Mouse (Mus musculus): ENCODE data around the gene Pkd1l2.

The Pkd1l2 gene

DNA sequence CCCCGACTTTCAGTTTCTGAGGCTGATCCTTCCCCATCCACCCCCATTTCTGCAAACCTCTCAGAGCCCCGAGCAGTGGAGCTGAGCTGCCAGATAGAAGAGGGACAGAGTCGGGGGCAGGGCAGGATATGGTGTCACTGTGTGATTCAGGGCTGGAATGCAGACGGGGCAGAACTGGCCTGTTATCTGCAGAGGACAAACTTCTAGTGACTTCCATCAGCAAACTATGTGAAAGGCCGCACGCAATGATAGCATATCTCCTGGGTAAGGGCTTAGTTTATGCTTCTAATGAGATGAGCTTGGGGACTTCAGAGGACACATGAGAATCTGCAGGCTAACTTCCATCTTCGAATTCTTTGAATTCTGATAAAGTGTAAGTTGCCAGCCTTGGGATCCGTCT lies 3.3 kb upstream of the Pkd1l2 start:
- no peak for DNase-seq (ENCODE audit: low spot score)

DNA sequence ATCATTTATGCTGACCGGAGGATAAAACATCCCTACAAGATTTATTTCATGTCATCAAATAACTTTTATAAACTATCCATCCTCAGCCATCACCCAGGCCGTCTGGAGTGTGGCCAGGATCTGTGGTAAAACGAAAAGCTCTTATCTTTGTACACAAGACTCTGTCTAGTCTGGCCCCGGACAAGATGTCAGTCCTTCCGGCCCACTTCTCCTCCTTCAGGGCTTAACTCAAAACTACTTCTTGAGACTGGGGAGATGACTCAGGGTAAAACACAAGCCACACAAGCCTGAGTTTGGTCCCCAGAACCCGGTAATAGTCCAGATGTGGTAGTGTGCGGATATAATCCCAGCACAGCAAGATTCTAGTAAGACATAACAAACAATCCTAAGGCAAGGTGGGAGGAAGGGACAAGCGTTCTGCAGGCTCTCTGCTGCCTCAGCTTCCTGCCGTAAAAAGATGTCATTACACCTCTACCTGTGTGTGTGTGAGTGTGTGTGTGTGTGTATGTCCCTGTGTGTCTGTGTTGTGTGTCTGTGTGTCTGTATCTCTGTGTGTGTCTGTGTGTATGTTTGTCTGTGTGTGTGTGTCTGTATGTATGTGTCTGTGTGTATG lies 804 bp upstream of the Pkd1l2 start:
- no peak for DNase-seq (ENCODE audit: low spot score)

DNA sequence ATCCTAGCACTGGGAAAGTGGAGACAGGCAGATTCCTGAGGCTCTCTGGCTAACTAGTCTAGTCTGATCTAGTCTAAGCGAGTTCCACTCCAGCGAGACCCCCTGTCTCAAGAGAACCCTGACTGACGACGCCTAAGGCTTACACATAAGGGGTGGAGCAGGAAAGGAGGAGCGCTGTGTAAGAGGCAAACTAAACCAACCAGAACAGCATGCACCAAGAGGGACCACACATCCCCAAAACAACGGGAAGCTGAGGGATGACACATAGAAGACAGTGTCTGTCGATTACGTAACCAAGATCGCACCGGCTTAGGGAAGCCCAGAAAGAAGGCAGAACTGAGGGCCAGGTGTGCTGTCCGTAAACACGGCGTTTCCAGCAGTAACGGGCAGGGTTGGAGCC lies 2.6 kb downstream of the Pkd1l2 start:
- DNase-seq (ENCODE audit: low spot score) = no peak

DNA sequence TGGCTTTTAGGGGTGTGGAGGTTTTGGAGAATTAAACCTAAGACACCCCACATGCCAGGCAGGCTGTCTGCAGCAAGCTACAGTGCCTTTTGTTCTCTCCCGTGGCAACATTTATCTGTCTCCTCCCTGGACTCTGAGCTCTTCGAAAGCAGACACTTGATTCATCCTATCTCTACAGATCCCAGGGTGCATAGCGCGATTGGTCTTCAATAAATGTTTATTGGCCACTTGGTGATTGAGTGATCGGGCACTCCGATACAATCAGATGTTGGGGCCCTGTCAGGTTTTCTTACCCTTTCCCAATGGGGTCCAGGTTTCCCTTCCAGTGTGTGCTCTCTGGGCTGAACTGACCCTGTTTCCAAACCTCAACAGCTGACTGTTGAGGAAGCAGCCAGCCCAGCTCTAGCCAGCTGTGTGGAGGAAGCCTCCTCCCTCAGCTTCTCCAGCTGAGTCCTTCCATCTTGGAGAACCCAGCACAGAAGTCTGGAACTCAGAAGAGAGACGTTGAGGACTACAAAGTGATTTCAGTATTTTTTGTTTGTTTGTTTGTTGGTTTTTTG lies 3.8 kb downstream of the Pkd1l2 start:
- DNase-seq (ENCODE audit: low spot score) = no peak

DNA sequence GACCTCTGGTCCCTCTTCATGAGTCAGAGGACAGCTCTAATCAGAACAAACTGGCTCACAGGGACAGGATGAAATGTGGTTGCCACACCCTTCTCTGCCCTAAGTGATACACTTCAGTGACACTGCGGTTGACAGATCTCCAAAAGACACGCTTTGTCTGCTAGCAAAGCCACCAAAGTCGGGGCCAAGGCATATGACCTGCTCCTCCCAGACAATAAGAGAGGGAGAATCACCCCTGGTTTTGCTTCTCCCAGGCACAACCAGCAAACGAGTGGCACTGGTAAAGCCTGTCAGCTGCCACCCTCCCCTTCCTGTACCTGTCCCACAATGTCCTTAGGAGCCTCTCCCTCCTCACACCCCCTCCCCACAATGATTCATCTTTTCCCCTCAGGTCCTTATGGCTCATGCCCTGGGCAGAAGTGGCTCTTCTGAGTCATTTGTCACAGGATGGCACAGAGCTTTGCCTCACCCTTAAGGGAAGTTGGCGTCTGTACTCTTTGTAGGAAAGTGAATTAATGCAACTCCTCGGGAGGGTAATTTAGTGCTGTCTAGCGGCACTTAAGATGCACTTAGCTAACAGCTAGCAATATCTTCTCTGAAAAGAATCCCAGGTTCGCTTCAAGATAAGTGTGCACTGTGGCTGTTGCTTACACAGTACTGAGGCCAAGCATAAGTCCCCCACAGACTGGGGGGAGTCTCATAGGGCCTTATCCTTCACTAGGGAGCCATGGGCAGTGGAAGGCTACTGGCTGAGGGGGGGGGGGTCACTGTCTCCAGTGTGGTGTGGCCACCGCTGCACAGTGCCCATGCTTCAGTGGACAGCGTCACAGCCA lies 7.7 kb downstream of the Pkd1l2 start:
- no peak for DNase-seq (ENCODE audit: low spot score)

DNA sequence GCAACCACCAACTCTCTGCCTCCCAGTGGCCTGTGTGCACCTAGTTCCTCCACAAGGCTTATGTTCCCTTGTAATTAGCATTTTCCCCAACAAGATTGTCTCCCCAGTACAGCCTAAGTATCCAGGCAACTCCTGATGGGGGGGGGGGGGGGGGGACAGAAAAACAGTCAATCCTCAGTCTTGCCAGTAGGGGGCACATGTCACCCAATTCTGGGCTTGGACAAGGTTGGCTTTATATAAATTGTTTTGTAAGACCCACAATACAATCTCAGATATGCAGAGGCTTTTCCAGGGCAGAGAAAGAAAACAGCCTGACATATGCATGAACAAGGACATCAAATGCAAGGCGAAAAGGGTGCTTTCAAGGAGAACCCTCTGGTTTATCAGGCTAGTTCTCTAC lies 12.5 kb downstream of the Pkd1l2 start:
- no peak for DNase-seq (ENCODE audit: low spot score)

DNA sequence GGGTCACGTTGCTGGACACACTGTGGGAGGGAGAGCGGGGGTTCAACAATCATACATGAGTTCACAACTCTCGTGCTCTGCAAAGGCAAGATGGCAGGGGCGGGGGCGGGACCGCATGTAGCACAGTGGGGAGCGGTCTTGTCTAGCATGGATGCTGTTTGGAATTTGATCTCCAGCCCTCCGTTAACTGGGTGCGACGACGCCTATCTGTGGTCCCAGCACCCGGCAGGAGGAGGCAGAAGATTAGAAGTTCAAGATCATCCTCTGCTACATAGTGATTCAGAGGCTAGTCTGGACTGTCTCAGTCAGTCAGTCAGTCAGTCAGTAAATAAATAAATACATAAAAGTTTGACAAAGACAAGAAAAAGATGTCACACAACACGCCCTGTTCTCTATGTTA lies 14.0 kb downstream of the Pkd1l2 start:
- DNase-seq (ENCODE audit: low spot score) = no peak

DNA sequence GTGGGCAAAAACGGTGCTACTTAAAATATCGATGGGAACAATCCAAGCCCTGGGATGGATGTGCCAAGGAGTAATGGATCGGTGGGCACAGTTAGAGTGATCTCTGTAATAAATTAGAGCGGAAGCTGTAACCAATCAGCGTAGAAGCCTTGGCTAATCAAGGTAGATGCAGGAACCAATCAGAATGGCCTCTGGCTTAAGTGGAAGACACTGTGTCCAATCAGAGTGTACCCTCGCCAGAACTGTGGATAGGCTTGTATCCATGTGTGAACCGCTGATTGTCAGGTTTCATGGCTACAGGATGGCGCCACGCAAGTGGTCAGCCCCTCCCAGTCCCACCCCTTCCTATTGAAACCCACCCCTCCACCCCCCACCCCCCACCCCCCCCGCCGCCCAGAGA lies 14.9 kb downstream of the Pkd1l2 start:
- DNase-seq (ENCODE audit: low spot score) = no peak

DNA sequence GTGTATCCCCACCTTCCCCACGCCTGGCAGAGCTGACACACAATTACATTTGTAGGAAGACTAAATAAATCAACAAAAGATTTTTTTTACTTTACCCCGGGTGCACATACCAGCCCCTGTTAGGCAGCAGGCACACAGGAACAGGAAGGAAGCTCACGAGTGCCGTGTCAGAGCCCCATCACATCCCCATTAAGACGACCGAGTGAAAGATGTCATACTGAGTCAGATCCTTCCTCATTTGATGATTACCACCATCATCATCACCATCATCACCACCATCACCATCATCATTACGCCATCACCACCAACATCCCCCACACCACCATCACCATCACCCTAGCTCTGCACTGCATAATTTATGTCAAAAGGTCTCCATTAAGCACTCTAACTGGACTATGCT lies 15.3 kb downstream of the Pkd1l2 start:
- no peak for DNase-seq (ENCODE audit: low spot score)

DNA sequence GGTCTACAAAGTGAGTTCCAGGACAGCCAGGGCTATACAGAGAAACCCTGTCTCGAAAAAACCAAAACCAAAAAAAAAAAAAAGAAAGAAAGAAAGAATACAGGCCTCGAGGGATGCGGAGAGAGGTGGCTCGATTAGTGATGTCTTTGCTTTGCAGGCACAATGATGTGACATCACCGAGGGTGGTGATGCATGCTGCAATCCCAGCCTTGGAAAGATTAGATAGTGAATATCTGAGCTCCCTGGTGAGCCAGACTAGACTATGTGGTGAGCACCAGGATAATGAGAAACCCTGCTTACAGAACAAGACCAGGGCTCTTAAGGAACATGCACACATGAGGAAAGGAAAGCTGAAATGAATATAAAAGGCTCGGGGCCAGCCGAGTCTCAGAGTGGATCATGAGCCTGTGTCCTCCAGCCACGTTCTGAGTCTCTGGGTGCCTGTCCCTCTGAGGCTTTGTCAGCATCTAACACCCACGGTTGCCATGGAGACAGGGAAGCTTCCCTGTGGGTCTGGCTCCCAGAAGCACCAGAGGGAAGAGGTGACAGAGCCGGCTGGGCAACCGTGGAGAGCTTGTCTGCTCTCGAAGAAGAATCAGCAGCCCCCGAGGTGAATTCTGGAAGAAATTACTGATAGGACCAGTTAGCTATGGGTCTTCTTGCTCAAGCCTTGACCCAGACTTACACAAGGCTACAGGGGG lies 20.9 kb downstream of the Pkd1l2 start:
- no peak for DNase-seq (ENCODE audit: low spot score)

DNA sequence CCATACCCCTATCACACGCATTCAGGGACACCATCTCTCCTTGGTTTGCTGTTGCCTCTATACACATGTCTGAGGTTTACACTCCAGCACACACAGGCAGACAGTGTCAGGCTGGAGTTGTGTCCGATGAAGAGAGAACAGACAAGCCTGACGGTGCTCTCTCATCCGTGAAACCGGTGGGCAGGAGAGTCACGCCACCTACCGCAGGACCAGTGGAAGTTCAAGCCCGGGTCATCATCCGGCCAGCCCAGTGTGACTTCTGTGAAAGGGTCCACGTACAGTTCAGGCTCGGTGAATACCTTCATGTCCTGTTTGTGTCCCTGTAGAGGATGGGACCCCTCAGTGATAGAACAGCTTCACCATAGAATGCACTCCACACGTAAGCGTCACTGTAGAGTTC lies 21.9 kb downstream of the Pkd1l2 start:
- DNase-seq (ENCODE audit: low spot score) = no peak

DNA sequence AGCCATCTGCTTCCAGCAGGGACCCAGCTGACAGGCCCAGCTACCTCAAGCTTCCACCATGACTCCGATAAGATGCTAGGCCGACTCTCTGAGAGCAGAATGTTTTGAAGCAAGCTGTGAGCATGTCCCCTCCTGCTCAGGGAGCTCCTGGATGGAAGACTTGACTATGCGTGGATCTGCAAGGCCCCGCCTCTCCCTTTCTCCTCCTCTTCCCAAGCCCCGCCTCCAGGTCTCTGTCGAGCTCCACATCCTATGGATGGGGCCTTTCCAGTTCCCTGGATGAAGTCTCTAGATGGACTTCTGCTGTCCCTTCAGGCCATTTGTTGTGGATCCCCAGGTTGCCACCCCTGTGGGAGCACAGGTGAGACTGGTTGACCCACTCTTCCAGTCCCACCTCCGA lies 23.2 kb downstream of the Pkd1l2 start:
- DNase-seq (ENCODE audit: low spot score) = no peak

DNA sequence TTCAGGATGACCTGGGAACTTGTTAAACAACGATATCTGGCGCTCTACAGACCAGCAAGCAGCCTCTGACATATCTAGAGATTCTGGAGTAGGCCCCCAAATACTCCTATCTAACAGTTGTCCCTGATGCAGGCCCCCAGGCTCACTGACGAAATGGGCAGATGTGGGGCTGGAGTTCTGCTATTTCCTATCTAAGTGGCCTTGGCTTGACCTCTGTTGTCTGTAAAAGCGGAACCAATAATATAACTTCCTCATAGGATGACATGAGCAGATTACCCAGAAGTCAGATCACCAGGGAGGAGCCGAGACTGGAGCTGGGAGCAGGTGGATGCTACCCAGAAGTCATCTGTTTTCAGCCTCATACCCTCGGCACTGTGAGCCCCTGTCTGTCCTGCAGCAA lies 27.2 kb downstream of the Pkd1l2 start:
- DNase-seq (ENCODE audit: low spot score) = no peak

DNA sequence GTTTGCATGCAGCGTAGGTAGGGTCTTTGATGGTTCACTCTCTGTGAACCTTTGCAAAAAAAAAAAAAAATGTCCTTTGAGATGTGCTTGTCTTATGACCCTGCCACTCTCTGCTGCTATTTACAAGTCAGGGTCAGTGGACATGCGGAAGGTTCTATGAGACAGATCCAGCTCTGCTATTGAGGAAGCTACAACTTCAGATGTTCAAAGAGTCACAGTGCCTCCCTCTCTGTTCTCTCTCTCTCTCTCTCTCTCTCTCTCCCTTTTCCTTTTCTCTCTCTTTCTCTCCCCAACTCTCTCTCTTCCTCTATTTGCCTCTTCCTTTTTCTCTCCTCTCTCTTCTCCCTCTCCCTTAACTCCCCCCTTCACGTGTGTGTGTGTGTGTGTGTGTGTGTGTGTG lies 28.1 kb downstream of the Pkd1l2 start:
- no peak for DNase-seq (ENCODE audit: low spot score)

DNA sequence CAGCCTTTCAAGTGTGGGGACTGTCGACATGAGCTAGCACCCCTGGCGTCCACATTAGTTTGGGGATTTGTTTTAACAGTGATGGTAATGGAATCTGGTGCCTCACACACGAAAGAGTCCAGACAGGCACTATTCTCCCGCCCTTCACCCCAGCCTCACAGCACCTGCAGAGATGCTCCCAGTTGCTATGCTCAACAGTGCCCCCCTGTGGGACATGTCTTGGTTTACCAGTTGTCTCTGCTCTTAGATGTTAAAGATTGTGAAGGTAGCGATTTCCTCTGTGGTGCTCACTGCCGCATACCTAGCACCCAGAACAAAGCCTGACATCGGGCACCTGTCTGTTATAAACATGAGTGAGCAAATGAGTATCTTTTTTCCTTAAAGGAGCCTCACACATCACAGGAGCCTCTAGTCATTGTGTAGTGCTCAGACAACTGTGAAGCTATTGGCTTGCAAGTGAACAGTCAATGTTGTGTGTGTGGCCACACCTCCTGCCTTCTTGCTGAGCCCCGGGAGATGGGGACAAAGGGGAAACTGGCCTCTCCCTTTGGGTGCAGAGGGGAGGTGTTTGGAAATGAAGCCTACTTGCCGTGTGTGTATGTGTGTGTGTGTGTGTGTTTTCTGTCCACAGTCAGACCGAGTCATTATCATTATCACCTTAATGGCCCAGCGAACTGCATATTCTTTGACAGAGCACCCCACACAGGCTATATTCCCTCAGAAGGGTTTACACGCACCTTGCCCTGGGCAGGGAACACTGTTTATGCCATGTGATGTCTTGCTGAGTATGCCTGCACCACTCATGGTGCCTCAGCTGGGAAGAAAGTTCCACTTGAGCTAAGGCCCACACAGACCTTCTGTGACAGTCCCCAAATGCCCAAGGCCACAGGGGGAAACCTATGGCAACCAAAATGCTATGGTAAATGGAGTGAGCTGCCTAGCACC lies 28.8 kb downstream of the Pkd1l2 start:
- DNase-seq (ENCODE audit: low spot score) = no peak

DNA sequence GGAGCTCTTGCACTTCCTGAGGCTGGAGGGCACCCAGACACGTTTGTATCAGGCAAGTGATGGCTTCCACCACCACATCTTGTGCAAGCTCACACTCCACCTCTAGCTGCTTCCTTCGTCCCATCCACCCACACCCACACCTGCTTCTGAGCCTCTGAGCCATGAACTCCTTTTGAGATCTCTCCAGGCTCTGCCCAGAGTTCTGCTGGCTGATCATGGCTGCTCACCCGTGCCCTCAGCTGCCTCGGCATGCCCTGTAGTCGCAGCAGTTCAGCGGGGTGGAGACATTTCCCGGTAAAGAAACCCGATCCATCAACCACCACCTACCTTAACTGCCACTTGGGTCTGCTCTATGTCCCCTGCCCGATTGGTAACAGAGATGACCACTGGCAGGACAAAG lies 30.9 kb downstream of the Pkd1l2 start:
- DNase-seq (ENCODE audit: low spot score) = no peak

DNA sequence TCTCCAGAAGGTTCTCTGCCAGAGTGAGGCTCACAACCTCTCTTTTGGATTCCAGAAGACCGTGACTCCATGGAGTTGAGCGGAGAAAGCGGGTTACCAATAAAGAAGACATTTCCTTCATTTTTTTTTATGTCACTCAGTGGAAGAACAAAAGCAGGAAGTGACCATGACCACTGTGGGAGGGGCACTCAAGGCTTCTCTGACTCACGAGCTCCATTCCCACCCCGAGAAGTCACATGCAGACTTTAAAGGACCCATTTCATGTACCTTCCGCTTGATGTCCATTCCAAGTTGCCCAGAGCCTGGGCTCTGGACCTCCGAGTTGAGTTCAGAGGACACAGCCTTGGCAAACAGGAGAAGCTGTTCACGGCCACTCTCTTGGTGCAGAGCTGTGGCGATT lies 31.5 kb downstream of the Pkd1l2 start:
- no peak for DNase-seq (ENCODE audit: low spot score)

DNA sequence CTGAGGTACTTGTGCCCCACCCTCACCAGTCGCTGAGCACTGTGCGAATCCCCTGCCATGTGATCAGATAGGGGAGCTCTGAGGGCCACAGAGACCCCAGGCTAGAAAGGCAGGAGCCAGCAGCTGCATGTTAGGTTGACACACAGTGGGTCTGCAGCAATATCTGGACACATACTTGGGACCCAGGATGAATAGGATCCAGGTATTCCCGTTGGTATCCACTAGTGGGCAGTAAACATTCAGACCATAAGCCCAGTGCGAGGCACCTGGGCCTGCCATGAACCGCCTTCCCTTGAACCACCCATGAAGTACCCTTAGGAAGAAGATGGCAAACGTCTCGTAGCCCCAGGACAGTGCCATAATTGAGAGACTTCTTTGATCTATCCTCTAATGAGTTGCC lies 32.8 kb downstream of the Pkd1l2 start:
- no peak for DNase-seq (ENCODE audit: low spot score)

DNA sequence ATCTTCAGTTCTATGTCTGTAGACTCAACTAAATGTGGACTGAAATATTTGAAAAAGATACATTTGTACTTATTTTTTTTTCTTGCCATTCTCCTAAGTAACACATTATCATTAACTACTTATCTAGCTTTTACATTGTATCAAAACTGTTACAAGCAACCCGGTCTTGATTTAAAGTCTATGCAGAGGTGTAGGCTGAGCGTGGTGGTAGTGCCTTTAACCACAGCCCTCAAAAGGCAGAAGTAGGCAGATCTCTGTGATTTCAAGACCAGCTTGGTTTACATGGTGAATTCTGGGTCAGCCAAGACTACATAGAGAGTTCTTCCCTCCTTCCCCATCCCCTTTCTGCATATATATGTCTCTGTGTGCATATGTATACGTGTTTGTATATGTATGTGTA lies 38.7 kb downstream of the Pkd1l2 start:
- no peak for DNase-seq (ENCODE audit: low spot score)

DNA sequence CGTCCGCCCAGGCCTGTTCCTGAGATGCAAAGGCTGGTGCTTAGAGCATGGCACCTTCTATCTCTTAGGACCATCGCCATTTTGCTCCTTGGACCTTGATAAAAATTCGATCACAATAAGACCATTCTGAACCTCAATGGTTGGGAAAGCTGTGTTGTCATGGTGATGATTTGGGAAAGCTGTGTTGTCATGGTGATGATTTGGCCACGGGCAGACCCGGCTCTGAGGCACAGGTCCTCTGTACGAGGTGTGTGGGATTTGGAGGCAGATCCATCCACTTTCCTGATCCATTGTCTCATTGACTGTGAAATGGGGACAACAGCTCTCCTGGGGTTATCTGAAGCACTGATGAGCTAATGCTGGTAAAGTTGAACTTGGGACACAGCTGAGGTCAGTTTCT lies 42.4 kb downstream of the Pkd1l2 start:
- no peak for DNase-seq (ENCODE audit: low spot score)

DNA sequence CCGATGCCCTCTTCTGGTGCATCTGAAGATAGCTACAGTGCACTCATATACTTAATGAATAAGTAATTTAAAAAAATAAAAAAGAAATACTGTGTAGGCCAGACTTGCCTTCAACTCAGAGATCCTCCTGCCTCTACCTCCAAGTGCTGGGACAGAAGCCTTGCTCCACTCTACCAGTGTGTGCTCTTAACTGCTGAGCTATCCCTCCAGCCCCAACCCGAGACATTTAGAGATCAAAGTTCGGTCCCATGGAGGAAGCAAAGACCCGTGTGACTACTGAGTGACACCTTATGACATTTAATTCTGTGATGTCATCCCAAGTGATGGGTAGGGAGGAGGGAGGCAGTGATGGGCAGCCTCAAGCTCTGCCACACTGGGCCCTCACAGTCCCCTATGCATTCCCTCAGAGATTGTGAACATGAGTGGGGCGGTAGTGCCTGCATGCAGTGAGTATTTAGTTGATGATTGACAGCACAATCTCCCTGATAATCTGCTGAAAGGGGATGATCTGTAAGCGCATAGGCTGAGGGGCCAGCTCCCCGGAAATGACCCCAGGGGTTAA lies 44.8 kb downstream of the Pkd1l2 start:
- no peak for DNase-seq (ENCODE audit: low spot score)

DNA sequence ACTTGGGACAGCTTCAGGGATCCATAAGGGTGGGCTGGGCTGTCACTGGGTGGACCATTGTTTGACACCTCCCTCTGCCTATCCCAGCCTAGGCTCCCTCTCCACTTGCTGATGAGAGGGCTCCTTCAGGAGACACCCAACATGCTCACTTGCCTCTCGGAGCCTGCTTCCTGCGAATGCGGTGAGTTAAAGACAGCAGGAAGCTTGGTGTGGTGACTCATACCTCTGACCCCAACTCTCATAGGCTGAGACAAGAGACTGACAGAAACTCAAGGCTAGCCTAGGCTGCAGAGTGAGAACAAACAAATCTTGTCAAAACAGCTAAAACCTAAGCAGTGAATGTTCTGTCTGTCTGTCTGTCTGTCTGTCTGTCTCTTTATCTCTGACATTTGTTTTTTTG lies 48.9 kb downstream of the Pkd1l2 start:
- no peak for DNase-seq (ENCODE audit: low spot score)

All from ovary, postnatal 14 days (tissue).